14 mouse cellular contexts compared by ENCODE assay signal in genomic region chr9:72526091-72526490, GRCm38 (mm10).
"Had no signal": no experiment of that assay in that cellular context is flagged by ENCODE, and none has a peak within 500 bp of the region (broad histone marks: within the 10 kb centered on the region; RNA-seq: fewer than 3 reads in every experiment).

No protein-coding gene starts in this region.

- H3K4me3 ChIP-seq: layer of hippocampus, adult 2 months; left cerebral cortex, adult 2 months; liver, embryonic 13.5 days had no signal

- DNase-seq: kidney, adult 18-20 months; kidney, adult 9 months; kidney, postnatal 14 days; layer of hippocampus, postnatal 36 days; liver, embryonic 13.5 days; lung, adult 2 months; midbrain, embryonic 14.5 days; retina, postnatal 1 day; thymus, adult 18-20 months; thymus, postnatal 36 days had no signal

- ATAC-seq: intestine, embryonic 16.5 days had no signal

- H3K36me3 ChIP-seq: liver, embryonic 13.5 days had no signal

- H3K27ac ChIP-seq: layer of hippocampus, adult 2 months; left cerebral cortex, adult 2 months; liver, embryonic 13.5 days; macrophage had no signal

- H3K27me3 ChIP-seq: liver, embryonic 13.5 days had no signal

- H3K9me3 ChIP-seq: liver, embryonic 13.5 days had no signal

- H3K9ac ChIP-seq: liver, embryonic 13.5 days had no signal
